Mouse (Mus musculus): ENCODE data around the gene Pglyrp2. TPM values are rescaled to one million over a fixed set of nuclear protein-coding genes. Genes with fewer than 3 reads are reported as not detected.

The Pglyrp2 gene
- polyA plus RNA-seq, 1 experiment from 2014 or later = 0.30 TPM

Small RNA genes lying within 50 kb of the gene (microRNA-seq; reads per million reads assigned to microRNA genes)
- not detected for gene Gm22201

Other genes with a start within 250 kb of the Pglyrp2 start
- not detected in 2 replicates for gene Ephx3, start 234.6 kb downstream of the Pglyrp2 start, polyA plus RNA-seq (2014; fragmentation: Nextera tagmentation; extraction: Ambion mirVana)
- 90.2 and 91.9 TPM in 2 replicates for gene Brd4, start 139.4 kb downstream of the Pglyrp2 start, polyA plus RNA-seq (2014; fragmentation: Nextera tagmentation; extraction: Ambion mirVana)
- gene Akap8, start 102.9 kb downstream of the Pglyrp2 start, polyA plus RNA-seq (2014; fragmentation: Nextera tagmentation; extraction: Ambion mirVana) = 51.8 and 57.2 TPM in 2 replicates
- gene Akap8l, start 73.6 kb downstream of the Pglyrp2 start, polyA plus RNA-seq (2014; fragmentation: Nextera tagmentation; extraction: Ambion mirVana) = 64.4 and 79.0 TPM in 2 replicates
- gene Wiz, start 34.7 kb downstream of the Pglyrp2 start, polyA plus RNA-seq (2014; fragmentation: Nextera tagmentation; extraction: Ambion mirVana) = 30.8 and 32.3 TPM in 2 replicates
- gene Rasal3, start 20.6 kb downstream of the Pglyrp2 start, polyA plus RNA-seq (2014; fragmentation: Nextera tagmentation; extraction: Ambion mirVana) = 2.1 and 2.2 TPM in 2 replicates
- gene Cyp4f39, start 28.6 kb upstream of the Pglyrp2 start, polyA plus RNA-seq (2014; fragmentation: Nextera tagmentation; extraction: Ambion mirVana) = 0.62 and 0.63 TPM in 2 replicates
- 6.9 and 7.7 TPM in 2 replicates for gene Cyp4f17, start 81.9 kb upstream of the Pglyrp2 start, polyA plus RNA-seq (2014; fragmentation: Nextera tagmentation; extraction: Ambion mirVana)
- 16.0 and 18.6 TPM in 2 replicates for gene Cyp4f16, start 112.4 kb upstream of the Pglyrp2 start, polyA plus RNA-seq (2014; fragmentation: Nextera tagmentation; extraction: Ambion mirVana)
- gene Cyp4f37, start 197.1 kb upstream of the Pglyrp2 start, polyA plus RNA-seq (2014; fragmentation: Nextera tagmentation; extraction: Ambion mirVana) = 0.50 TPM in 1 of 2 replicates, not detected in the other
- gene Cyp4f40, start 234.7 kb upstream of the Pglyrp2 start, polyA plus RNA-seq (2014; fragmentation: Nextera tagmentation; extraction: Ambion mirVana) = 3.3 and 4.7 TPM in 2 replicates